Mouse (Mus musculus): Measurements from ENCODE around the gene Slc25a45.

The Slc25a45 gene

GRCm38 (mm10) chr19:5892262-5892661 is 14.7 kb downstream of the Slc25a45 start:
- no peak for DNase-seq (ENCODE audit: low spot score)

- DNase-seq (ENCODE audit: low spot score): no peak
Measured at GRCm38 (mm10) chr19:5892735-5893134, 15.1 kb downstream of the Slc25a45 start.

GRCm38 (mm10) chr19:5893282-5894001 is 15.8 kb downstream of the Slc25a45 start:
- DNase-seq (ENCODE audit: low spot score): no peak

GRCm38 (mm10) chr19:5894002-5894678 is 16.5 kb downstream of the Slc25a45 start, which contains the start of gene Tigd3:
Gene Tigd3, minus strand, starts transcription at chr19:5894149.
- DNase-seq (ENCODE audit: low spot score): peak; percentile 91

GRCm38 (mm10) chr19:5907275-5907674 is 29.7 kb downstream of the Slc25a45 start:
- no peak for DNase-seq (ENCODE audit: low spot score)

- no peak for DNase-seq (ENCODE audit: low spot score)
Measured at GRCm38 (mm10) chr19:5910221-5910620, 32.6 kb downstream of the Slc25a45 start.

- no peak for DNase-seq (ENCODE audit: low spot score)
Measured at GRCm38 (mm10) chr19:5911430-5912102, 34.0 kb downstream of the Slc25a45 start.

- peak; percentile 98 for DNase-seq (ENCODE audit: low spot score)
Measured at GRCm38 (mm10) chr19:5912103-5913006, 34.7 kb downstream of the Slc25a45 start.

GRCm38 (mm10) chr19:5913007-5913719 is 35.6 kb downstream of the Slc25a45 start, which contains the start of gene Dpf2:
Gene Dpf2, minus strand, starts transcription at chr19:5913010.
- DNase-seq (ENCODE audit: low spot score): no peak

GRCm38 (mm10) chr19:5921715-5922114 is 44.1 kb downstream of the Slc25a45 start:
- no peak for DNase-seq (ENCODE audit: low spot score)

GRCm38 (mm10) chr19:5922119-5922942 is 44.7 kb downstream of the Slc25a45 start:
- DNase-seq (ENCODE audit: low spot score): no peak

- no peak for DNase-seq (ENCODE audit: low spot score)
Measured at GRCm38 (mm10) chr19:5922963-5923362, 45.4 kb downstream of the Slc25a45 start.

- peak; percentile 73 for DNase-seq (ENCODE audit: low spot score)
Measured at GRCm38 (mm10) chr19:5923990-5924712, 46.5 kb downstream of the Slc25a45 start.

- DNase-seq (ENCODE audit: low spot score): peak; percentile 89
Measured at GRCm38 (mm10) chr19:5924713-5925093, 47.1 kb downstream of the Slc25a45 start, which contains the start of gene Cdc42ep2. Gene Cdc42ep2, minus strand, starts transcription at chr19:5924816.

- no peak for DNase-seq (ENCODE audit: low spot score)
Measured at GRCm38 (mm10) chr19:5925311-5925855, 47.8 kb downstream of the Slc25a45 start.

GRCm38 (mm10) chr19:5927026-5927425 is 49.4 kb downstream of the Slc25a45 start:
- no peak for DNase-seq (ENCODE audit: low spot score)

GRCm38 (mm10) chr19:5927532-5927931 is 49.9 kb downstream of the Slc25a45 start:
- no peak for DNase-seq (ENCODE audit: low spot score)

- no peak for DNase-seq (ENCODE audit: low spot score)
Measured at GRCm38 (mm10) chr19:5928104-5928503, 50.5 kb downstream of the Slc25a45 start.

- DNase-seq (ENCODE audit: low spot score): no peak
Measured at GRCm38 (mm10) chr19:5928546-5928945, 50.9 kb downstream of the Slc25a45 start.
